Mouse (Mus musculus): Measurements from ENCODE around the gene Polr3b. TPM values are rescaled to one million over a fixed set of nuclear protein-coding genes. Genes with fewer than 3 reads are reported as not detected.

The Polr3b gene
- polyA plus RNA-seq, 1 experiment from 2014 or later, result 19.5 TPM

- Histone ChIP-seq H3K27ac (replicated peaks) (no peak overlapping the region), H3K4me3 (no peak overlapping the region), H3K36me3 (replicated peaks) (peaks cover 26% of the 10 kb centered on the region), H3K4me1 (peaks cover 27% of the 10 kb centered on the region; the same call in 1 of the 2 replicates), H3K27me3 (replicated peaks; ENCODE audit: low read depth, poor library complexity, severe bottlenecking) (peaks cover 10% of the 10 kb centered on the region), H3K9me3 (no peaks in the 10 kb centered on the region)
- DNase-seq (ENCODE audit: low spot score), result no peak
- WGBS, result 45% methylated on average over 6 of the region's 6 CpGs
These were observed 85.1 kb downstream of the Polr3b start for GRCm38 (mm10) chr10:84707226-84707625.

GRCm38 (mm10) chr10:84707752-84708530 is 85.8 kb downstream of the Polr3b start:
- WGBS, result 34% methylated on average over 14 of the region's 14 CpGs
- Histone ChIP-seq H3K4me1 (peaks cover 27% of the 10 kb centered on the region; the same call in 1 of the 2 replicates), H3K36me3 (replicated peaks) (peaks cover 22% of the 10 kb centered on the region; the same call in 1 of the 2 replicates), H3K4me3 (no peak overlapping the region), H3K9me3 (no peaks in the 10 kb centered on the region), H3K27ac (replicated peaks) (no peak overlapping the region), H3K27me3 (replicated peaks; ENCODE audit: low read depth, poor library complexity, severe bottlenecking) (peaks cover 10% of the 10 kb centered on the region)
- no peak for DNase-seq (ENCODE audit: low spot score)

GRCm38 (mm10) chr10:84710192-84710591 is 88.1 kb downstream of the Polr3b start:
- no peaks in the 10 kb centered on the region for H3K9me3 ChIP-seq
- H3K27ac ChIP-seq (replicated peaks), result no peak overlapping the region
- peaks cover 33% of the 10 kb centered on the region for H3K4me1 ChIP-seq
- peaks cover 10% of the 10 kb centered on the region for H3K27me3 ChIP-seq (replicated peaks; ENCODE audit: low read depth, poor library complexity, severe bottlenecking)
- H3K36me3 ChIP-seq (replicated peaks), result peaks cover 33% of the 10 kb centered on the region
- 40% methylated on average over 4 of the region's 4 CpGs for WGBS
- DNase-seq (ENCODE audit: low spot score), result no peak
- no peak overlapping the region for H3K4me3 ChIP-seq

GRCm38 (mm10) chr10:84710827-84711226 is 88.7 kb downstream of the Polr3b start:
- WGBS, result 23% methylated on average over 4 of the region's 4 CpGs
- peaks cover 33% of the 10 kb centered on the region for H3K4me1 ChIP-seq

GRCm38 (mm10) chr10:84711479-84711878 is 89.4 kb downstream of the Polr3b start:
- DNase-seq (ENCODE audit: low spot score), result no peak
- WGBS, result 67% methylated on average over 8 of the region's 8 CpGs
- Histone ChIP-seq H3K4me3 (no peak overlapping the region), H3K4me1 (peaks cover 33% of the 10 kb centered on the region), H3K36me3 (replicated peaks) (peaks cover 43% of the 10 kb centered on the region), H3K27ac (replicated peaks) (peak overlapping the region; percentile 55; the same call in 1 of the 2 replicates), H3K27me3 (replicated peaks; ENCODE audit: low read depth, poor library complexity, severe bottlenecking) (peaks cover 10% of the 10 kb centered on the region), H3K9me3 (no peaks in the 10 kb centered on the region)

More at GRCm38 (mm10) chr10:84710827-84711226, 88.7 kb downstream of the Polr3b start:
- no peaks in the 10 kb centered on the region for H3K9me3 ChIP-seq
- no peak overlapping the region for H3K4me3 ChIP-seq
- H3K36me3 ChIP-seq (replicated peaks), result peaks cover 36% of the 10 kb centered on the region
- no peak overlapping the region for H3K27ac ChIP-seq (replicated peaks)
- peaks cover 10% of the 10 kb centered on the region for H3K27me3 ChIP-seq (replicated peaks; ENCODE audit: low read depth, poor library complexity, severe bottlenecking)
- peak; percentile 24 for DNase-seq (ENCODE audit: low spot score)

- 81% methylated on average over 5 of the region's 5 CpGs for WGBS
- Histone ChIP-seq H3K27ac (replicated peaks) (no peak overlapping the region), H3K27me3 (replicated peaks; ENCODE audit: low read depth, poor library complexity, severe bottlenecking) (peaks cover 10% of the 10 kb centered on the region), H3K36me3 (replicated peaks) (peaks cover 47% of the 10 kb centered on the region), H3K9me3 (no peaks in the 10 kb centered on the region), H3K4me3 (no peak overlapping the region), H3K4me1 (peaks cover 28% of the 10 kb centered on the region)
- no peak for DNase-seq (ENCODE audit: low spot score)
These were observed 89.8 kb downstream of the Polr3b start for GRCm38 (mm10) chr10:84711940-84712339.

- Histone ChIP-seq H3K9me3 (no peaks in the 10 kb centered on the region), H3K27me3 (replicated peaks; ENCODE audit: low read depth, poor library complexity, severe bottlenecking) (peaks cover 10% of the 10 kb centered on the region), H3K4me3 (no peak overlapping the region), H3K27ac (replicated peaks) (no peak overlapping the region), H3K4me1 (peaks cover 23% of the 10 kb centered on the region), H3K36me3 (replicated peaks) (peaks cover 52% of the 10 kb centered on the region)
- DNase-seq (ENCODE audit: low spot score), result no peak
- 82% methylated on average over 6 of the region's 6 CpGs for WGBS
These were observed 90.4 kb downstream of the Polr3b start for GRCm38 (mm10) chr10:84712532-84712931.

GRCm38 (mm10) chr10:84713043-84713442 is 91.0 kb downstream of the Polr3b start:
- H3K27ac ChIP-seq (replicated peaks), result no peak overlapping the region
- DNase-seq (ENCODE audit: low spot score), result no peak
- peaks cover 54% of the 10 kb centered on the region for H3K36me3 ChIP-seq (replicated peaks)
- H3K4me1 ChIP-seq, result peaks cover 20% of the 10 kb centered on the region
- no peak overlapping the region for H3K4me3 ChIP-seq
- 82% methylated on average over 10 of the region's 10 CpGs for WGBS
- H3K27me3 ChIP-seq (replicated peaks; ENCODE audit: low read depth, poor library complexity, severe bottlenecking), result peaks cover 10% of the 10 kb centered on the region
- no peaks in the 10 kb centered on the region for H3K9me3 ChIP-seq

- DNase-seq (ENCODE audit: low spot score), result no peak
- 90% methylated on average over 7 of the region's 7 CpGs for WGBS
These were observed 93.5 kb downstream of the Polr3b start for GRCm38 (mm10) chr10:84715639-84716038.

GRCm38 (mm10) chr10:84716581-84716980 is 94.5 kb downstream of the Polr3b start:
- peaks cover 22% of the 10 kb centered on the region for H3K4me1 ChIP-seq
- H3K27ac ChIP-seq (replicated peaks), result no peak overlapping the region
- no peak overlapping the region for H3K4me3 ChIP-seq
- 92% methylated on average over 7 of the region's 7 CpGs for WGBS
- no peaks in the 10 kb centered on the region for H3K9me3 ChIP-seq
- H3K36me3 ChIP-seq (replicated peaks), result peaks cover 74% of the 10 kb centered on the region
- H3K27me3 ChIP-seq (replicated peaks; ENCODE audit: low read depth, poor library complexity, severe bottlenecking), result no peaks in the 10 kb centered on the region
- no peak for DNase-seq (ENCODE audit: low spot score)

More at GRCm38 (mm10) chr10:84715639-84716038, 93.5 kb downstream of the Polr3b start:
- H3K27ac ChIP-seq (replicated peaks), result no peak overlapping the region
- H3K4me3 ChIP-seq, result no peak overlapping the region
- H3K36me3 ChIP-seq (replicated peaks), result peaks cover 65% of the 10 kb centered on the region
- no peaks in the 10 kb centered on the region for H3K9me3 ChIP-seq
- H3K4me1 ChIP-seq, result peaks cover 27% of the 10 kb centered on the region
- H3K27me3 ChIP-seq (replicated peaks; ENCODE audit: low read depth, poor library complexity, severe bottlenecking), result no peaks in the 10 kb centered on the region

- Histone ChIP-seq H3K4me1 (peaks cover 24% of the 10 kb centered on the region), H3K36me3 (replicated peaks) (peaks cover 65% of the 10 kb centered on the region), H3K27me3 (replicated peaks; ENCODE audit: low read depth, poor library complexity, severe bottlenecking) (no peaks in the 10 kb centered on the region), H3K27ac (replicated peaks) (no peak overlapping the region), H3K9me3 (no peaks in the 10 kb centered on the region), H3K4me3 (no peak overlapping the region)
- WGBS, result 77% methylated on average over 12 of the region's 12 CpGs
- no peak for DNase-seq (ENCODE audit: low spot score)
These were observed 100.6 kb downstream of the Polr3b start for GRCm38 (mm10) chr10:84722711-84723110.

GRCm38 (mm10) chr10:84727005-84727404 is 104.9 kb downstream of the Polr3b start:
- Histone ChIP-seq H3K36me3 (replicated peaks) (peaks cover 38% of the 10 kb centered on the region), H3K4me1 (0 out of 2 replicates have a peak, but pooled peaks cover 8% of the 10 kb centered on the region), H3K27ac (replicated peaks) (no peak overlapping the region), H3K27me3 (replicated peaks; ENCODE audit: low read depth, poor library complexity, severe bottlenecking) (no peaks in the 10 kb centered on the region), H3K4me3 (no peak overlapping the region), H3K9me3 (no peaks in the 10 kb centered on the region)
- no peak for DNase-seq (ENCODE audit: low spot score)
- WGBS, result 93% methylated on average over 12 of the region's 12 CpGs

GRCm38 (mm10) chr10:84727760-84728159 is 105.7 kb downstream of the Polr3b start:
- Histone ChIP-seq H3K27ac (replicated peaks) (no peak overlapping the region), H3K4me3 (no peak overlapping the region), H3K27me3 (replicated peaks; ENCODE audit: low read depth, poor library complexity, severe bottlenecking) (no peaks in the 10 kb centered on the region), H3K9me3 (no peaks in the 10 kb centered on the region), H3K4me1 (0 out of 2 replicates have a peak, but pooled peaks cover 2% of the 10 kb centered on the region), H3K36me3 (replicated peaks) (peaks cover 33% of the 10 kb centered on the region)
- no peak for DNase-seq (ENCODE audit: low spot score)
- 85% methylated on average over 4 of the region's 4 CpGs for WGBS
